Mouse (Mus musculus): ENCODE data around the gene Cers2.
A peak's percentile ranks its signal among the peaks of the same experiment; 100 is the strongest.

Gene Cers2

GRCm38 (mm10) chr3:95314486-95315093, at the start of gene Cers2:
TSS of gene Cers2 (plus strand) at chr3:95314791.
- DNase-seq (ENCODE audit: low read depth, low spot score), result peak; percentile 11

DNA sequence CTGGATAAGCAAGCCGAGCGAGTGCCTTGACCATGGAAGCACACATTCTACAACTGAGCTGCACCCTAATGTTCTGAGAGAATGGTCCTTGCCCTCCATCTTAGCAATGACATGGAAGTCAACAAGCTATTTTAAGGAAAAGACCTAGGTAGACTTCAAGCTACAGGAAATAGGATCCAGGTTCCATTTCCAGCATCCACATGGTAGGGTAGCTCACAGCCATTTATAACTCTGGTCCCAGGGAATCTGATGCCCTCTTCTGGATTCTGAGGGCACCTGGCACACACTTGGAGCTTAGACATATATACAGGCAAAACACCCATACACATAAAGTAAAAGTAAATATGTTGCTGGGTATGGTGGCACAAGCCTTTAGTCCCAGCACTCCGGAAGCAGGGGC, 48.5 kb upstream of the Cers2 start:
- DNase-seq (ENCODE audit: low read depth, low spot score), result no peak

- no peak for DNase-seq (ENCODE audit: low read depth, low spot score)
Measured at GRCm38 (mm10) chr3:95267855-95268254, 46.7 kb upstream of the Cers2 start.

GRCm38 (mm10) chr3:95269789-95270188, 44.8 kb upstream of the Cers2 start:
- no peak for DNase-seq (ENCODE audit: low read depth, low spot score)

GRCm38 (mm10) chr3:95270766-95271364, 43.7 kb upstream of the Cers2 start:
- DNase-seq (ENCODE audit: low read depth, low spot score), result no peak

DNA sequence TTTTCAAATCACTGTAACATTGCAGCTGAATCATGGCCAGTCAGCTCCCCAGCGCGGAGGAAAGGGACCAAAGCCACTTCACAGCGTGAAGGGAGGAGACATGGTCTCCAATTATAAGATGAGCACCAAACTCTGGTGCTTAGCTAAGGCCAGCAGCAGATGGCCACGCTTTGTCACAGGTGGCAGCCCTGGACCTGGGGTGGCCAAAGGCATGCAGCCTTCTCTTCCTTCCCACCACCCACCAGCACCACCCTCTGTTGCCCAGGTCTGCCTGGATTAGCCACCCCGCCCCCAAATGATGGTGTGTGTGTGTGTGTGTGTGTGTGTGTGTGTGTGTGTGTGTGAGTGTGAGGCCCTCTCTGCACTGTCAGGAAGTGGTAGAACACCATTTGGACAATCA, 41.1 kb upstream of the Cers2 start:
- no peak for DNase-seq (ENCODE audit: low read depth, low spot score)

GRCm38 (mm10) chr3:95274453-95274852, 40.1 kb upstream of the Cers2 start:
- no peak for DNase-seq (ENCODE audit: low read depth, low spot score)

- no peak for DNase-seq (ENCODE audit: low read depth, low spot score)
Measured at GRCm38 (mm10) chr3:95275161-95275560, 39.4 kb upstream of the Cers2 start.

DNA sequence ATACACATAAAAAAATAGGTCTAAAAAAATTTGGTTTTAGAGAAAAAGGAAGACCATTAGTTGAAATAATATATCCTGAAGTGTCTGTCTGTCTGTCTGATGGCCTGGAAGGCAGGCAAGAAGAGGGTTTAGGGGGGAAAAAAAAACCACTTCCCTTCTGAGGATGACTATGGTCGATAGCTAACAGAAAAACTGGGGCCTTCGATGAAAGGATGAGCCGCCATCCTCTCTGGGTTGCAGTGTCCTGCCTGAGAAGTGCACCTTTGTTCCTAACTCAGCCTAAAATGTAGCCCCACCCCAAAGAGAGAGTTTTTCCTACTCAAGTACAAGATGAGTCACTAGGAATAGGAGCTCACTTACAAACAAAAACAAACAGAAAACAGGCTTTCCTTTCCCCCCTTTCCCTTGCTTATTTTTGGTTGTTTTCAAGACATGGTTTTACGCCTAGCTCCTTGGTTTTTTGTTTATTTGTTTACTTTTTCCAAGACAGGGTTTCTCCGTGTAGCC, 38.1 kb upstream of the Cers2 start:
- DNase-seq (ENCODE audit: low read depth, low spot score), result no peak

- no peak for DNase-seq (ENCODE audit: low read depth, low spot score)
Measured at GRCm38 (mm10) chr3:95277149-95277551, 37.4 kb upstream of the Cers2 start.

DNA sequence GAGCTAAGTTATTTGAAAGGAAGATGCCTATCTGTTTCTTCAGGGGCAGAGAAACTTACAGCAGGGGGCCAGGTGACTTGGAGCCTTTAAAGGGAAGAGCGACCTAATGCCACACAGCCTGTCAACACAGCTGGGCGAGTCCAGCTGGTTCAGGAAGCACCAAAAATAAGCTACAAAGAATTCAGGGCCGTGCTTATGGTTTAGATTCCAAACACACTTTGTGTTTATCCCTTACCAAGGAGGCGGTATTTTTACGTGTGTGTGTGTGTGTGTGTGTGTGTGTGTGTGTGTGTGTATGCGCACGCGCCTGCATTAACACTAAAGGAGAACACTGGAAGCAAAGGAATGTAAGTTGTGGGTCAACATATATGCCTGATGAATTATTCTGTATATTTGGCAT, 33.8 kb upstream of the Cers2 start:
- peak; percentile 16 for DNase-seq (ENCODE audit: low read depth, low spot score)

DNA sequence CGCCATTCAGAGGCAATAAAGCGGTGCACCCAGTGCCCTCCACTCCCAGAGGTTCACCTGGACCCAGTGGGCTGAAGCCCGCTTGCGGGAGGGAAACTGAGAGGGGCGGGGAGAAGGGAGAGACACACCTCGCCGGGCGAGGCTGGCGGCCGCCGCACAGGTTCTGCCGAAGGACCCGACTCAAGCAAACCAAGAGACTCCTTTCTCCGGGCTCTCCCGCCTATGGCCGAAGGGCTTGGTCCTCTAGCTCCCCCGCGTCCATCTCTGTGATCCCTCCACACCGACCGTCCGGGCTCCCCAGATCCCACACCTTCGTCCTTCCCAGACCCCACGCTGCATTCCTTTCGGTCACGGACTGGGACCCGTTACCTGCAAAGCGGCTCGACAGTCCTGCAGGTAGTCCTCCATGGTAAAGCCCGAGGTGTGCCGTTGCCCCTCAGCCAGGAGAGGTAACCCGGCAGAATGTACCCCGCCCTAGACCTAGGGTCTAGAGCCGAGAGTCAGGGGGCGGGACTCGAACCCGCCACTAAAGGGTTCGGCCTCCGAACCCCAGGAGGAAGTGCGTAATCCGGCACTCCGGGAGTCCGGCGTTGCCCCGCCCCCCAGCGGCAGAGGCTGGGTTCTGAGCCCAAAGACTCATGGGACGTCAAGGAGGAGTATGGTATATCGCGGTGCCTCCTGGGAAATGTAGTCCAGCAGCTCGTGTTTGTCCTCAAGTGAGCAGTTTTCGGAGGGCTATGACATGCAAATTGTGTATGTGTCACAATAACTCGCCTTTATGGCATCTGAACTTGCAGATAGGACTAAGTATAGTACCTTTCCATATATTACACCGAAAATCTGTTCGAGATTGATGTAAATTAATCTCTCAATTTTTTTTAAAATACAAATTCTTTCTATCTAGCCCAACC, 33.1 kb upstream of the Cers2 start, which contains the start of the genes Mindy1 and Prune1:
Gene Mindy1 (plus strand): TSS at position 130 of the 911 bp plus-strand sequence.
Gene Prune1 (minus strand): TSS at position 861 of the 911 bp plus-strand sequence.
- DNase-seq (ENCODE audit: low read depth, low spot score), result peak; percentile 99

DNA sequence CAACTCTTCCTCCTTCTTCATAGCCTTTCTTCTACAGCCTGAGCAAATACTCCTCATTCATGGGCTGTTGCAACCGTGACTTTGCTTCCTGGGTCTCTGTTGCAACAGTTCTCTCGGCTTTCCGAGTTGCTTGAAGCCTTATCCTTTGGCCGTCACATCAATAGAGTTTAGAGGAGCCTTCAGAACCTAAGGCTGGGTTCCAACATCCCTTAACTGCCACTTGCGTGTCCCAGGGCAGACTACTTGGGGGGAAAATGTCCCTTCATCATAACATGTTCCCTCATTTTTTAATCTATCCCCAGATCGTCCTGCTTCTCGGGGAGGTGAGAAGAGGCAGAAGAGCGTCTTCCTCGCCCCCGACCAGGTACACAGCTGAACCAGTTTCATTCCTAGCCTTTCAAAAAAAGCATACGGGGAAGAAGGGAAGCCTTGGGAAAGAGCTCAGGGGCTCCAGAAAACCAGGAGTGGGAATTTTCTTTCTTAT, 32.2 kb upstream of the Cers2 start:
- peak; percentile 19 for DNase-seq (ENCODE audit: low read depth, low spot score)

DNA sequence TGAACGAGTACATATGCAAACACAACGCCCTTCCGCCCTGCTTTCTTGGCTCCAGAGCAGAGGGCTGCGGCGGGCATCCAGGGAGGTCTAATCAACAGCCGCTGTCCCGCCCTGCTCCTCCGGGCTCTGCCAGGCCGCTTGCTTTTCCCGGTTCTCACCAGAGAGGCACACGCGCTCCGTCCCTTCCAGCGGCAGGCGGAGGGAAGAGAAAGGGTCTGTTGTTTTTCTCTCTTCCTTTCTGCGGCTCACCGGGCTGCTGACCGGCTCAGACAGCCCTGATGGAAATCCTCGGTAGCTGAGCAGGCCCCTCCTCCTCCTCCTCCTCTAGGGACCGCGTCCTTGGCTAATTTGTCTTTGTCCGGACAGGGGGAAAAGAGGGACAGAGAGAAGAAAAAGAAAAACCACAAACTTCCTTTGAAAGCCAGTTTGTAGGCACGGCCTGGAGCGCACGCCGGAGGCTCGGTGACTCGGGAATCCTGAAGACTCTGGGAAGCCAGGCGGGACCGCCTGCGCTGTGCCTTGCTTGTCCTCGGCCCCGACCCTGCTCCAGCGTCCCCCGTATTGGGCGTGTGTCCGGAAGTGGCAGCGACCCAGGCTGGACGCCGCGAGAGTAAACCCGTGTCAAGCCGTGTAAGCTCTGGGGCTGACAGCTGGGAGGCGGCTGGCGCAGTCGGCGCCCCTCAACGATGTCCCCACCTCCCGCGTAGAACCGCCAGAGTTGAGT, 31.6 kb upstream of the Cers2 start:
- peak; percentile 83 for DNase-seq (ENCODE audit: low read depth, low spot score)

DNA sequence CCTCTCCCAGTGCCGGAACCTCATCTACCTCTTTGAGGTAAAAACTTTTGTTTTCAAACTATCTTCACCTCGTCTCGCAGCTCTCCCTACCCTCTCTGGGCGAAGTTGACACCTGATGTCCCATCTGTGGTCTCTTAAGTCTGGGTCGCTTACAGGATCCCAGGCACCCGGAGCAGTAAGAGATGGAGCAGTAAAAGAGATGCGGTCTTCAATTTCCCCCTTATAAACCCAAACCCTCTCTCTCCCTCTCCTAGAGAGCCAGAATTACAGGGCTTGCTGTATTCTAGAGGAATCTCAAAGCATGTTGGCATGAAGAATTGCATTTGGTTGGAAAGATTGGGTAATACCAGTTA, 31.0 kb upstream of the Cers2 start:
- no peak for DNase-seq (ENCODE audit: low read depth, low spot score)

DNA sequence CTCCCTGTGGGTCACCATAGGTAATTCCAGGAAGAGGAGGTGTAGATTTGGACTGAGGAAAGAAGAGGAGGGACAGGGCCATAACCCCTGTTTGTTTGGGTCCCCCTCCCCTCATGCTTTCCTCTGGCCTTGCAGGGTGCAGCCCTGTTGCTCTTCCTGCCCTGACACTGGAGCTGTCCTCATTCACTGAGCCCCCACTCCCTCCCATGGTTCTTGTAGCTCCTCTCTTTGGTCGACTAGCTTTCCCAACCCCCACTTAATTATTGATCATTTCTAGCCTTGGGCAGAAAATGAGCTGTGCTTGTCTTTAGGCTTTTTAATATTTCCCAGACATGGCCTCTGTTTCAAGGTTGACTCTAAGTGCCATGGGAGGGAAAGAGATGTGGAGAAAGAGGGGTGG, 30.5 kb upstream of the Cers2 start:
- no peak for DNase-seq (ENCODE audit: low read depth, low spot score)

DNA sequence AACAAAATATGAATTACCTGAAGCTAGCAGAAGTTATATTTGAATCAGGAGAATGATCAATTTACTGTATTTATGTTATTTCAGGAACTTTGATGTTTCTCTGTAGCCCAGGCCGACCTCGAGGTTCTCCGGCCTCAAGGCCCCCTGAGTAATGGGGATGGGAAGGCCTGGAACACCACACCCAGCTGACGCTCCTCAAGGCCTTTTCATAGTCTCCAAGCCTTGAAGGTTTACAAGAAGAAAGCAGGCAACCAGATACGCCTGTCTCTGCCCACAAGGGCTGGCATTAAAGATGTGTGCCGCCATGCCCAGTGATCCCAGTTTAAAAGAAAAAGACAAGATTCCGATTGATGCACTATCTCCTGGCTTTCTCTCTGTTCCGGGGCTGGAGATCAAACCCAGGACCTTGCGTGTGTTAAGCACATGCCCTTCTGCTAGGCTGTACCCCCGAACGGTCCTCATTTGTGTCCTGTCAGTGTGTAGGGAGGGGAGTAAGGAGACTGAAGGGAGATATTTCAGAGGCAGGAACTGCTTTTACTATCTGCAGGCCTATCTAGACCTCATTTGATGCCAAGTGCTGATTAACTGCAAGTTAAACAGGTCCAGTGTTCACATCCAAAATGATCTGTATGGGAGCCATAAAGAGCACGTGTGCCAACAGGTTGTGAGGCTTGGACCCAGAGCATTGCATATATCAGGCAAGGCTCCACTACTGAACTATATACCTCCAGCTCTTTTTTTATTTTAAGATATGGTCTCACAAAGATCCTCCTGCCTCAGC, 29.9 kb upstream of the Cers2 start:
- no peak for DNase-seq (ENCODE audit: low read depth, low spot score)

- no peak for DNase-seq (ENCODE audit: low read depth, low spot score)
Measured at GRCm38 (mm10) chr3:95285390-95285789, 29.2 kb upstream of the Cers2 start.

- DNase-seq (ENCODE audit: low read depth, low spot score), result no peak
Measured at GRCm38 (mm10) chr3:95286011-95286410, 28.6 kb upstream of the Cers2 start.

DNA sequence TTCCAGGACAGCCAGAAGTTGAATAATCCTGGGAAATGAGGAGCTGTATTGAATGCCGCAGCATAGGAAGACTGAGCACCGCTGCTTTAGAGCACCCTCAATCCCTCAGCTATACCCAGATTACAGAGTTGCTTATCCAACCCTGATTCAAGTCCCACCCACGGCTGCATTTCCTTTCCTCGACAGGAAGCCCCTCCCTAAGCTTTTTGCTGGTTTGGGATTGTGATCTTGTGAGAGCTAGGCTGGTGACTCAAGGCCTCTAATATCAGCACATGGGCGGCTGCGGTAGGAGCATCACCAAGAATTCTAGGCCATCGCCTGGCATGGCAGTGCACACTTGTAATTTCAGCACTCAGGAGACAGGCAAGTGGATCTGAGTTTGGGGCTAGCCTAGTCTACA, 28.1 kb upstream of the Cers2 start:
- no peak for DNase-seq (ENCODE audit: low read depth, low spot score)

- no peak for DNase-seq (ENCODE audit: low read depth, low spot score)
Measured at GRCm38 (mm10) chr3:95287541-95287940, 27.1 kb upstream of the Cers2 start.
